Mouse (Mus musculus): ENCODE results near the gene Slc6a19. TPM values are rescaled to one million over a fixed set of nuclear protein-coding genes. Genes with fewer than 3 reads are reported as not detected.

The Slc6a19 gene
- polyA plus RNA-seq, 1 experiment from 2014 or later, result 10.4 TPM

DNA sequence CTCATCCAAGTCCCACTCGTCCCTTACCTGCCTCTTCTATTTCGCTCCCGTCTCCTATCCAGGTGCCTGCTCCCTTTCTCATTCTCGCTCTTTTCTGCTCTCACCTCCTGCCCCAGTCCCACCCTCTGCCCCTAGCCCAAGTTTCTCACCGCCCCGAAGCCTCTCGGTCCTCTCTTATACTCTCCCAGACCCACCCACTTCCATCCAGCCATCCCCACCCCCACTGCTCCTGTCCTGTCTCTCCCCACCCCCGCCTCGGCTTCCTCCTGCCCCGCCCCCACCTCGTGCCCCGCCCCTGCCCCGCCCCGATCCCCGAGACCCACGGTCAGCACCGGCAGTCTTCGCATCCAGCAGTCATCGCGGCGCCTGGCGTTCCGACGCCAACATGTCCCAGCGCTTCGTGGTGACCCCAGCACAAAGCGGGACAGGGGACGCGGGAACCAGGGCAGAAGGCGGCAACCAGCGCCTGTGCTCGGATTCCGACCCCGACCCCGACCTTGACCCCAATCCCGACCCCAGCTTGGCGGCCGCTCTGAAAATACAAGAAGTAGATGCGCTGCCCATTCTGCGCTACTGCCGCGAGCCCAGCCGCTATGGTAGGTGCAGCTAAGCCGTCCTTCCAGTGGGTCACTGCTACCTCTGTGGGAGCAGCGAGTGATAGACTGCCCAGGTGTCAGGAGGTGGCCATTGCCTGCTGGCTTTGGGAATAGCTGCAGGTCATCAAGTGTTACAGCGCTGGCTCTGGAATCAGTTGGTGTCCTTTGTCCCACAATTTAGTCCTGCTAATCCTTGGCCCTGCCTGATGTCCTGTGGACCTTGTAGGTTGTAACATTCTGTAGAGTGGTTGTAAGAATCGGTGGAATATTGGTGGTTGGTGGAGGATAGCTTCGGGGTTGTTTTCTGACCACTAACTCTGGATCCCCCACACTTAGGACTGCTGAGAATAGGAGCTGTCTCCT lies 28.4 kb upstream of the Slc6a19 start, which contains the start of gene Slc12a7:
TSS of gene Slc12a7 (plus strand) at position 353 of the 959 bp plus-strand sequence.
- Histone ChIP-seq H3K4me1 (replicated peaks) (peaks cover 27% of the 10 kb centered on the region), H3K27ac (no peak within 1 kb of the TSS), H3K27me3 (replicated peaks) (0 out of 2 replicates have a peak, but pooled peaks cover 8% of the 10 kb centered on the region), H3K4me2 (replicated peaks) (peak within 1 kb of the TSS; percentile 82), H3K36me3 (no peaks in the 10 kb centered on the region), H3K9me3 (no peaks in the 10 kb centered on the region), H3K4me3 (replicated peaks) (peak within 1 kb of the TSS; percentile 38), H3K9ac (no peak within 1 kb of the TSS)
- WGBS, result 6% methylated on average over 45 of the region's 48 CpGs
- ATAC-seq, result peak; percentile 52

DNA sequence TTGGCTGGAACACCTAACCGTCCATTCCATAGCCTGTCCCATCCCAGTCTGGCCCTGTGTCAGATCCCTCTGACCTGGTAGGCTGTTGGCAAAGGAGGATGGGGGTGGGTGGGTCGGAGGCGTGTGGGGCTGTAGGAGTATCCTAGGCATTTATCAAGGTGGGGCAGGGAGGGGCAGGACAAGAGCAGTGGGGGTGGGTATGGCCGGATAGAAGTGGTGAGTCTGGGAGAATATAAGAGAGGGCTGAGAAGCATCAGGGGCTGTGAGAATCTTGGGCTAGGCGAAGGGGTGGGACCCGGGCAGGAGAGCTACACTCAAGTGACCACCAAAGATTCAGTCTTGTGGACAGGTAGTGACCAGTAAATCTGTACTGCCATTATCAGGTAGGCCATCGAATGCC lies 27.6 kb upstream of the Slc6a19 start:
- peak overlapping the region; percentile 38 for H3K4me3 ChIP-seq (replicated peaks)
- H3K27ac ChIP-seq, result no peak overlapping the region
- H3K36me3 ChIP-seq, result no peaks in the 10 kb centered on the region
- H3K27me3 ChIP-seq (replicated peaks), result 0 out of 2 replicates have a peak, but pooled peaks cover 8% of the 10 kb centered on the region
- peaks cover 27% of the 10 kb centered on the region for H3K4me1 ChIP-seq (replicated peaks)
- WGBS, result 58% methylated on average over 7 of the region's 7 CpGs
- H3K4me2 ChIP-seq (replicated peaks), result peak overlapping the region; percentile 82
- no peaks in the 10 kb centered on the region for H3K9me3 ChIP-seq
- H3K9ac ChIP-seq, result no peak overlapping the region
- no peak for ATAC-seq

DNA sequence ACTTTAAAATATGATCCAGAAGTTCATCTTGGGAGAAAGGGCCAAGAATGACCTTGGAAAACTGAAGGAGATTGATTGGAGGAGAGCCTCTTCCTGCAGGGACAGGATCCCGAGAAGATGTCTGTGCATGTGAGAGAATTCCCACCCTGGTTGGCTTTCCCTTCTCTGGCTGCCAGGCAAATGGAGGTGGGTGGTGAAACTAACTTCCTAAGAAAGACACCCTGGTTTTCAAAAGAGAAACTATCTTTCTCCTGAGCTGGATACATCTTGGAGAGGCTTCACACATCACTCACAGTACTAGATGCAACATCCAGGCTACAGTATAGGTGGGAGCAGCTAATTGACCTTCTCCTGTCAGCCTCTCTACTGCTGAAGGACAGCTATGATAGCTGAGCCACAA lies 26.2 kb upstream of the Slc6a19 start:
- Histone ChIP-seq H3K27me3 (replicated peaks) (0 out of 2 replicates have a peak, but pooled peaks cover 8% of the 10 kb centered on the region), H3K4me2 (replicated peaks) (no peak overlapping the region), H3K9me3 (no peaks in the 10 kb centered on the region), H3K4me1 (replicated peaks) (peaks cover 27% of the 10 kb centered on the region), H3K27ac (no peak overlapping the region), H3K9ac (no peak overlapping the region), H3K36me3 (no peaks in the 10 kb centered on the region), H3K4me3 (replicated peaks) (no peak overlapping the region)
- no peak for ATAC-seq
- WGBS, result 61% methylated on average over 1 of the region's 1 CpGs

DNA sequence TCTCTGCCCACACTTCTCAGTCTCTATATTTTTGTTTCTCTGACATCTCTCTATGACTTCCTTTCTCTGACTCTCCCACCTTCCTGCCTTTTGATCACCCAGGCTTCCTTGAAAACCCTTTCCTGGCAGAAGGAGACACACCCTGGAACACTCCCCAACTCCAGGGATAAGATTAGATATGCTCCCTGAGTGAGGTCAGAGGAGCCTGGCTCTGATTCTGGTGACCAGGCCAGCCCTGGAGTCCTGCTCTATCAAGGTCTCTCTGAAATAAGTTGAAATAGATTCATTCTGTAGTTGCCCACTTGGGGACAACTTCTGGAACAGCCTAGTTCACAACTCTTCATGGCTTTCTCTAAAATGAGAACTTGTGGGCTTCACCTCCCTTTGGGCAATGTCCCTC lies 24.0 kb upstream of the Slc6a19 start:
- Histone ChIP-seq H3K9ac (no peak overlapping the region), H3K4me1 (replicated peaks) (peaks cover 17% of the 10 kb centered on the region), H3K9me3 (no peaks in the 10 kb centered on the region), H3K36me3 (no peaks in the 10 kb centered on the region), H3K4me3 (replicated peaks) (no peak overlapping the region), H3K27ac (no peak overlapping the region), H3K4me2 (replicated peaks) (no peak overlapping the region), H3K27me3 (replicated peaks) (0 out of 2 replicates have a peak, but pooled peaks cover 4% of the 10 kb centered on the region)
- ATAC-seq, result peak; percentile 47

DNA sequence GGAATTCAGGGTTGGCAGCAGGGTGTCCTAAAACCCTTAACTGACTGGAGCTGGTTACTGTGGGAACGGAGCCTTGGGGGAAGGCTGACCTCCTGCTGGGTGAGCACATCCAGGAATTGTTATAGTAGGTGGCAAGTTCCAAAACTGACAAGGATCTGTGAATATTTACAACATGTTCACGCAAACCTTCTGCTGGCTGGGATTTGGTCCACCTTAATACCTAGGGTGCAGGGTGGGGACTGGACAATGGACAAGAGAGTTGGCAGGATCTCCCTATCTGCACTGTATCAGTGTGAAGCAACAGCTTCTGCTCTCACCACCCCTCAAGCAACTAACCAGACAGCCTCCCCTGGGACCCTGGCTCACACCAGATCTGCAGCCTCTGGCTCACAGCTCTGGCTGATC lies 23.0 kb upstream of the Slc6a19 start:
- no peak for ATAC-seq
- Histone ChIP-seq H3K9me3 (no peaks in the 10 kb centered on the region), H3K27ac (peak overlapping the region; percentile 13; the same call in 1 of the 2 replicates), H3K9ac (no peak overlapping the region), H3K36me3 (no peaks in the 10 kb centered on the region), H3K4me3 (replicated peaks) (no peak overlapping the region), H3K4me1 (replicated peaks) (peaks cover 11% of the 10 kb centered on the region), H3K27me3 (replicated peaks) (no peaks in the 10 kb centered on the region), H3K4me2 (replicated peaks) (no peak overlapping the region)
- 48% methylated on average over 2 of the region's 2 CpGs for WGBS

DNA sequence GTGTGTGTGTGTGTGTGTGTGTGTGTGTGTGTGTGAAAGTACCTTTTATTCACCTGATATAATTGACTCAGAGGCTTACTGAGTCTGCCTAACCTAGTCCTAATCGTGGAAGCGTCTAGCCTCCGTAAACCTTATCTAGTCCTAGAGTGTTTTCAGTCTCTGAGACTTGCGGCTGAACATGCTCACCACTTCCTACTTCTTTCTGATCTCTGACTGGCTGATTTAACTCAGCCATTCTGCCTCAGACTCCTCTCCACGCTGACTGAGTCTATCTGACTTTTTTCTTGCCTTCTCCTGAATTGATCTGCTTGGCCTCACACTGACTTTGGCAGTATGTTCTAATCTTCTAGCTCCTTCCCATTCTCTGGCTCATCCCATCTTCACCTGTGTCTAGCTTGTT lies 20.6 kb upstream of the Slc6a19 start:
- 64% methylated on average over 5 of the region's 5 CpGs for WGBS

DNA sequence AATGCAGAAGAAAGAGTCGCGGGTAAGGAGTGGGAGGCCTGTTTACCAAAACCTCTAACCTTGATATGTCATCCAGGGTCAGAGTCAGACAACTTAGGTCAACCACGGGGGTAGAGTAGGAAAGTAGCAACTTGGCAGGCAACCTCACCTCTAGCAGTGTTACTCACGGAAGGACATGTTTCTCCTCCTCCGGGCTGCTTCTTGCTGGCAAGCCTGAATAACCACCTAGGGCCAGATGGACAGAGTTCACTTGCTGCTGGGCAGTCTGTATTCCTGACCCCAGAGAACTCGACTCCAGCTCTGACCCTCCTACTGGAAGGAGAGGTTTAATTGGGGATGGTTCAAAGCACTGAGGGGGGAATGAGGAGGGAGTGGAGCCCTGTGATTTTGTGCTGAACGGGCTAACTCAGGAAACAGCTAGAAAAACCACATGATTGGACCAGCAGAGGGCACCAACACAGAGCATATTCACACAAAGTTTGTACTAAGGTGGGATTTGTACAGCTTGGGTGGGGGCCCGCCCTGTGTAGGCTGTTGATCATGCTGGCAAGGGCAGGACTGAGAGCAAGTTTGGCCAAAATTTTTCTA lies 18.5 kb upstream of the Slc6a19 start:
- WGBS, result 36% methylated on average over 8 of the region's 8 CpGs
- no peak overlapping the region for H3K4me2 ChIP-seq (replicated peaks)
- peak; percentile 36; the same call in 1 of the 2 replicates for ATAC-seq
- no peaks in the 10 kb centered on the region for H3K9me3 ChIP-seq
- no peaks in the 10 kb centered on the region for H3K36me3 ChIP-seq
- no peak overlapping the region for H3K9ac ChIP-seq
- no peaks in the 10 kb centered on the region for H3K27me3 ChIP-seq (replicated peaks)
- H3K27ac ChIP-seq, result no peak overlapping the region
- H3K4me3 ChIP-seq (replicated peaks), result no peak overlapping the region
- peaks cover under 1% of the 10 kb centered on the region; the same call in 1 of the 2 replicates for H3K4me1 ChIP-seq (replicated peaks)

More for the DNA sequence above, 20.6 kb upstream of the Slc6a19 start:
- no peak overlapping the region for H3K4me3 ChIP-seq (replicated peaks)
- H3K4me2 ChIP-seq (replicated peaks), result no peak overlapping the region
- peaks cover 6% of the 10 kb centered on the region for H3K4me1 ChIP-seq (replicated peaks)
- no peaks in the 10 kb centered on the region for H3K27me3 ChIP-seq (replicated peaks)
- no peak overlapping the region for H3K27ac ChIP-seq
- no peak overlapping the region for H3K9ac ChIP-seq
- no peak for ATAC-seq
- H3K36me3 ChIP-seq, result no peaks in the 10 kb centered on the region
- H3K9me3 ChIP-seq, result no peaks in the 10 kb centered on the region

DNA sequence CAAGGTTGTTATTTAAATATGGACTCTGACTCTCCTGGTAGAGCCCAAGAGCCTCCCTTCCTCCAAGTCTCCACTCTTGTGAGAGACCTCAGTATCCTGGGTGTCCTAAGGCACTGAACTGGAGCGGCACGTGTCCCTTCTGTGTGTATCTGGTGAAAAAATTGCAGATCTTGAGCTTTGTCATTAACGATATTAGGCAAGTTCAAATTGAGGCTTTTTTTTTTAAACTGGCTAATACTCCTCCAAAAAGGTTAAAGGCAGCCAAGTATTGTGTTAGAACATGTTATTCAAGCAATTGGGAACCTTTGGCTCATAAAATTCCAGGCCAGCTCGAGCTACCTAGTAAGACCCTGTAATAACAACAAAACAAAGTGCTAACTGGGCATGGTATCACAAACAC lies 15.6 kb upstream of the Slc6a19 start:
- WGBS, result 83% methylated on average over 4 of the region's 4 CpGs
- Histone ChIP-seq H3K9ac (no peak overlapping the region), H3K36me3 (no peaks in the 10 kb centered on the region), H3K9me3 (no peaks in the 10 kb centered on the region), H3K4me1 (replicated peaks) (no peaks in the 10 kb centered on the region), H3K27me3 (replicated peaks) (no peaks in the 10 kb centered on the region), H3K4me3 (replicated peaks) (no peak overlapping the region), H3K4me2 (replicated peaks) (no peak overlapping the region), H3K27ac (no peak overlapping the region)
- ATAC-seq, result no peak

DNA sequence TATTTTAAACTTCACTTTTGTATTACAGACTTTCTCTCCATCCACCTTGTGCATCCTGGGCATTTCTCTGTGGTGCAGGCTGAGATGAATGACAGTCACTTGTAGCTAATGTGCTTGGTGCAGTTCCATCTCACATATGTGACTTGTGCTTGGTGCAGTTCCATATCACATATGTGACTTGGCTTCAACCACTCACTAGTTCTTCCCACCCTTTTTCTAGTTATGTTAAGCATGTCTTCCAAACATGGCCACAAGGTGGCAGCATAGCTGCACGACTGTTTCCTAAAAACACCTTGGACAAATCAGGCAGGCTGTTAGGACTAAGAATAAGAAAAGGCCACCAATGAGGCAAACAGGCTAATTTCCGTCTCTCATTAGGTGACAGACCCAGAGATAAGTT lies 13.6 kb upstream of the Slc6a19 start:
- Histone ChIP-seq H3K9me3 (no peaks in the 10 kb centered on the region), H3K27me3 (replicated peaks) (no peaks in the 10 kb centered on the region), H3K4me2 (replicated peaks) (no peak overlapping the region), H3K27ac (no peak overlapping the region), H3K4me3 (replicated peaks) (no peak overlapping the region), H3K36me3 (no peaks in the 10 kb centered on the region), H3K9ac (no peak overlapping the region), H3K4me1 (replicated peaks) (no peaks in the 10 kb centered on the region)
- peak; percentile 56; the same call in 1 of the 2 replicates for ATAC-seq
- WGBS, result 4% methylated on average over 2 of the region's 2 CpGs

DNA sequence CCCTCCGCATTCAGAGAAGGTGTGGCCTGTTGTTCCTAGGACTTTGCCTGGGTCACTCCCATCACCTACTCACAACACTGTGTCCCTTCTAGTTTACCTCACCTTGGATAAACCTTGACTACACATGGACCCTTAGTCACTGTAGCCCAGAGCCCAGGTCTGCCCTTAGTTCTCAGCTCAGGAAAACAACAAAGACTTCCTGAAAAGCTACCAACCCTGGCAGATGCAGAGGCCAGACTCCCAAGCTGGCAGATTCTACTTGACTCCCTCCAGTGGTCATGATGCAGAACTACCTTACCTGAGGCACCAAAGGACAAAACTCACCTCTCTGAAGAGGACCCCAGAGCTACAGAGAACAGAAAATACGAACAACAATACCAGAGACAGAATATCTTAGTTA lies 9.4 kb upstream of the Slc6a19 start:
- H3K27ac ChIP-seq, result no peak overlapping the region
- H3K9me3 ChIP-seq, result no peaks in the 10 kb centered on the region
- no peaks in the 10 kb centered on the region for H3K36me3 ChIP-seq
- no peak overlapping the region for H3K4me2 ChIP-seq (replicated peaks)
- no peaks in the 10 kb centered on the region for H3K27me3 ChIP-seq (replicated peaks)
- no peak overlapping the region for H3K4me3 ChIP-seq (replicated peaks)
- no peaks in the 10 kb centered on the region for H3K4me1 ChIP-seq (replicated peaks)
- peak; percentile 55 for ATAC-seq
- 51% methylated on average over 2 of the region's 2 CpGs for WGBS
- H3K9ac ChIP-seq, result no peak overlapping the region

DNA sequence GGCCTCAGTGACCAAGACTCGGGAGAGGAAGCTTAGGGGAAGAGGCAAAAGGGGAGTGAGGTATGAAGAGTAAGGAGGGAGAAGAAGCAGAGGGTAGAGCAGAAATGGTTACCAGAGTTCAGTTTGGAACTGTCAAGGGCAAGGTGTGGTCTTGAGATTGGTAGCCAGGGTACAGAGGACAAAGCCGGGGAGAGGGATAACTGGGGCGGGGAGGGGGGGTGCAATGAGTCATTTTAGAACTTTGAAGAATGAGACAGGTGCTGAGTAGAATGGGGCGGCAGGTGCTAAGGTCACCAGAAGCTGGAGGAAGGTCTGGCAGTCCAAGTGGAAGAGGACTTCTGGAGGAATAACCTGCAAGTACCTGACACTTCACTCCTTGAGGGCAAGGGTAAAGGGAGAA lies 8.5 kb upstream of the Slc6a19 start:
- Histone ChIP-seq H3K4me3 (replicated peaks) (no peak overlapping the region), H3K27me3 (replicated peaks) (no peaks in the 10 kb centered on the region), H3K36me3 (no peaks in the 10 kb centered on the region), H3K9ac (no peak overlapping the region), H3K4me1 (replicated peaks) (no peaks in the 10 kb centered on the region), H3K27ac (no peak overlapping the region), H3K4me2 (replicated peaks) (no peak overlapping the region), H3K9me3 (no peaks in the 10 kb centered on the region)
- 65% methylated on average over 4 of the region's 4 CpGs for WGBS
- peak; percentile 62 for ATAC-seq

DNA sequence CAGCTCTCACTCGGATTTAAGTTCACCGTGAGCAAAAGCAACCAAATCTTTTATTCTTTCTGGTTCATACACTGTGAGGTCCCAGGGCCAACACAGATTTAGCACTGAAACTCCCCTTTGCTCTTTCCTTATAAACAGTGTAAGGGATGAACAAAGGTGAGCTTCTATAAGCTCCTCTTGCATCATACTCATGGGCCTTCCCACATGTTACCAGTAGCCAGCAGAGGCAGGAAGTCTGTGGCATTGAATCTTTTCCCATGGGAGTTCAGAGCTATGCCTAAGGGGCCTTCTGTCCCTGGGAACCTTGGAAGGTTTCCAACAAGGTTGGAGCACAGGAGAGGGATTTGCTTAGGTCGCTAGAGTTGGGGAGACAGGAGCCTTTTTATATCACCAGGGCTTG lies 7.6 kb upstream of the Slc6a19 start:
- H3K36me3 ChIP-seq, result no peaks in the 10 kb centered on the region
- H3K4me1 ChIP-seq (replicated peaks), result no peaks in the 10 kb centered on the region
- WGBS, result 77% methylated on average over 3 of the region's 3 CpGs
- no peak overlapping the region for H3K27ac ChIP-seq
- H3K4me2 ChIP-seq (replicated peaks), result no peak overlapping the region
- H3K9ac ChIP-seq, result no peak overlapping the region
- H3K4me3 ChIP-seq (replicated peaks), result no peak overlapping the region
- peak; percentile 60 for ATAC-seq
- no peaks in the 10 kb centered on the region for H3K9me3 ChIP-seq
- H3K27me3 ChIP-seq (replicated peaks), result no peaks in the 10 kb centered on the region
